Mouse (Mus musculus): ENCODE results near the gene Rnaset2b.
"Not testable (repeated sequence)": the region's sequence is repeated elsewhere in the genome, so short reads cannot be mapped to it uniquely, and the experiment has no call there.

Rnaset2b gene

GRCm38 (mm10) chr17:6986118-6986517 lies 15.7 kb downstream of the Rnaset2b start:
- not testable (repeated sequence) for DNase-seq

DNA sequence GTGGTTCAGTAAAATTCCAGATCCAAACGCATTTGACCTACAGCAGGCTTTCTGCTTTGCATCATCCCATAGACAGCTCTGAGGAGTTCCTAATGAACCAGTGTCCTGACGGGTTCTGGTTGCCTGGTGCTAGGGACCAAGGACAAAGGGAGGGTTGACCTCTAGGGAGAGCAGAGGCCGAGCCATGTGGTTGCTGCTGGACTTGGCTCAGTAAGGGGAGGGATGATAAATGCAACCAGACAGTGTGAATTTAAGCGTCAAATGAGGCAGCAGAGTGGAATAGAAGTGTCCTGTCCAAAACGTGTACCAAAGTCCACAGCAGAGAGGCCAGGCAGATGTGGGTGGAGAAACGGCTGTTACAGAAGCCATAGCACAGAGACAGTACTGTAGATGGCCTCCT lies 25.1 kb downstream of the Rnaset2b start:
- DNase-seq: not testable (repeated sequence)

- not testable (repeated sequence) for DNase-seq
Measured at GRCm38 (mm10) chr17:6996826-6997225, 26.4 kb downstream of the Rnaset2b start.

- DNase-seq: not testable (repeated sequence)
Measured at GRCm38 (mm10) chr17:6997778-6998490, 27.5 kb downstream of the Rnaset2b start.

DNA sequence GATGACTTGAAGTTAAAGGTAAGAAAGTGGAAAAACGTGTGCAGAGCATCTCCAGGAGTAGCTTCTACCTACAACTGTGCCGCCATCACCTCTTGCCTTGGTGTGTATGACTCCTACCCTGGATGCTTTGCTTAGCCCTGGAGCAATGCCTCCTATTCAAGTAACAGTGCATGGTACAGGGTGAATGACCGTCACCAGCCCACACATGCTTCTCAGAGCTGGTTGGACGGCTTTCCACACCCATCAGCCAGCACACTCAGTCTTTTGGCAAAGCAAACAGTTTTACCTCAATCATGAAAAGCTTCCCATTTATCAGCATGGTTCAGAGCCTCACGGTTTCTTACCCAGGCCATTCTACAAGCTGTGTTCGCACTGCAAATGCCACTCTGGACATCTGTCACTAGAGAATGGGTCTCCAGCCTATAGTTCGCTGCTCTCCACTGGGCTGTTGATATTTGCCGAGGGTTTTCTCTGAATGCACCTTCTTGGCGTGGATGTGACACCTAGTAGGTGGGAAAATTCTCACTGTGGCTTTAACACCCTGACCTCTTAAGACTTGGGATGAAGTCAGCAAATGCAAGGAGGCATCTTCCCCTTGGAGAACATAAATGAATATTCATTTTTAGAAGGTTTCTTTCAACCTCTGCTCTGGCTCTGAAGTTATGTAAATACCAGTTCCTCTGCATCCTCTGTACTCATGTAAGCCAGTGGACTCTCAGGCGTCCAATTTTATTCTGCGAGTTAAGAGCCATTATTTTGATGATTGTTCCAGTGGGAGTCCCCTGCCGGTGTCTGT lies 31.6 kb downstream of the Rnaset2b start:
- DNase-seq: not testable (repeated sequence)

DNA sequence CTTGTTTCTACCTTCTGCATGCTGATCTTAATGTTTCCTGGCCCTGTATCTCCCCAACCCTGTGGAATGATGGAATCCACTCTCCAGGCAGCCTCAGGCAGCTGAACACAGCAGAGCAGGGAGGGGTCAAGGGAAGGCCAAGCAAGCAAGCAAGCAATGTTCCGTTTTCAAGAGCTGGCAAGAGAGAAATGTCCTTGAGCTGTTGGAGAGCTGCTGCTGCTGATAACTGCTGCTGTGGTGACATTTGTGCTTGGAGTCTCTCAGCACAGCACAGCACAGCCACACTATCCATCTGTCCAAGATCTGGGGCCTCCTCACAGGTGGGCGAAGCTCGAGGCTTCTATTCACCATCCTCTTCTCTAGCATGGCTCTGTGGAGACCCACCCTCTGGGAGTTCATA lies 33.0 kb downstream of the Rnaset2b start:
- DNase-seq: not testable (repeated sequence)

- DNase-seq: not testable (repeated sequence)
Measured at GRCm38 (mm10) chr17:7005646-7006045, 35.2 kb downstream of the Rnaset2b start.

DNA sequence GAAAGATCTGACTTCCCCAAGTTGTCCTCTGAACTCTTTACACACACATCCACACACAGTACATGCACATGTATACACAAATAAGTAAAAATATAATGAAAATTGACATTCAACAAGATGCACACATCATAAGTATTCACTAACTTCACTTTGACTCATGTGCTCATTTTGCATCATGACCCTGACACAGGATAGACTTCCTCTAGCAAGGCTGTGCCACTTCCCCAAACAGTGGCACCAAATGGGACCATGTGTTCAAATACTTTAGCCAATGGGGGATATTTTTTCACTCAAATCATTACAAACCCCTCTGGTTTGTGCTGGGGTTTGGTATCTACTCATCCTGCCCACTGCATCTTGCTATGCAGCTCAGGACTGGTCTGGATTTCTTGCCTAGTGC lies 38.5 kb downstream of the Rnaset2b start:
- DNase-seq: not testable (repeated sequence)

DNA sequence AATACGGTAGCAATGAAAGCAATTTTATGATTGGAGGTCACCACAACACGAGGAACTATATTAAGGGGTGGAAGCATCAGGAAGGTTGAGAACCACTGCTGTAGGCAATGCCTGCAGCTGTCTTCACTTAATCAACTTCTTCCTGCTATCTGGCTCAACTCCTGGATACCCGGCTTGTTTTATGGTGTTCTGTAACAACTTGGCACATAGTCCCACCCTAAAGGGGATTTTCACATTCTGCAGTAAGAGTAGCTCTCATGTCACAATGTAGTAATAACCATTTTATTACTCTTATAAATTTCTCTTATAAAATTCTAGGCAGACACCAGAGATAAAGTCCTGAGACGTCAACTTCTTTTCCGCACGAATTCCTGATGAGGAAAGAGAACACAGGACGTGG lies 39.0 kb downstream of the Rnaset2b start:
- DNase-seq: not testable (repeated sequence)

- not testable (repeated sequence) for DNase-seq
Measured at GRCm38 (mm10) chr17:7009901-7010300, 39.5 kb downstream of the Rnaset2b start.

GRCm38 (mm10) chr17:7014190-7014589 lies 43.8 kb downstream of the Rnaset2b start:
- DNase-seq: not testable (repeated sequence)

GRCm38 (mm10) chr17:7025257-7025656 lies 54.8 kb downstream of the Rnaset2b start, which contains the start of gene Gm1604a:
Gm1604a (plus strand) TSS chr17:7025568.
- peak; percentile 7 to 23 for DNase-seq

- DNase-seq: not testable (repeated sequence)
Measured at GRCm38 (mm10) chr17:7025764-7026346, 55.4 kb downstream of the Rnaset2b start.

- DNase-seq: not testable (repeated sequence)
Measured at GRCm38 (mm10) chr17:7030204-7030603, 59.8 kb downstream of the Rnaset2b start.

DNA sequence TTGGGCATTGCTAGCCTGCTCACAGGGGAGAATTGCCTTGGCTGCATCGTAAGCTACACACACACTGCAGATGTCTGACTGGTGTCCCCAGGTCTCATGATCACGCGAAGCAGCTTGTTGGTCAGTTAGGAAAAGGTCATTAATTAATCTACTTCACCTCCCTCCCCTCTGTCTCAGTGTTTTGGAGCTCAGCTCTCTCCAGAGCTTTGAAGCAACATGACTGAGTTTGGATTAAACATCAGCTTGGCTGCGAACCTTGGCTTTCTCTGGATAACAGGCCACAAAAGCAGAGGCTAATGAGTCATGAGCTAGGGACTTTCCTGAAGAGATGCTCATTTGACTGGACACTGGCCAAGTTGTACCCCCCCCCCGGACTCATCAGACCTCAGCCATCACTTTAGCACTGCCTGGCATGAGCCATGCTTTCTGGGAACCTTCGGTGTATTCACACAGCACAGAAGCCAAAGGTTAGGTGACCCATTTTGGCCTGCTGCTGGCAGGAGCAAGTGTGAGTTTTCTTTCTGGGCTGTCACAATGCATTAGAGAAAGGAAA lies 60.3 kb downstream of the Rnaset2b start:
- DNase-seq: not testable (repeated sequence)

DNA sequence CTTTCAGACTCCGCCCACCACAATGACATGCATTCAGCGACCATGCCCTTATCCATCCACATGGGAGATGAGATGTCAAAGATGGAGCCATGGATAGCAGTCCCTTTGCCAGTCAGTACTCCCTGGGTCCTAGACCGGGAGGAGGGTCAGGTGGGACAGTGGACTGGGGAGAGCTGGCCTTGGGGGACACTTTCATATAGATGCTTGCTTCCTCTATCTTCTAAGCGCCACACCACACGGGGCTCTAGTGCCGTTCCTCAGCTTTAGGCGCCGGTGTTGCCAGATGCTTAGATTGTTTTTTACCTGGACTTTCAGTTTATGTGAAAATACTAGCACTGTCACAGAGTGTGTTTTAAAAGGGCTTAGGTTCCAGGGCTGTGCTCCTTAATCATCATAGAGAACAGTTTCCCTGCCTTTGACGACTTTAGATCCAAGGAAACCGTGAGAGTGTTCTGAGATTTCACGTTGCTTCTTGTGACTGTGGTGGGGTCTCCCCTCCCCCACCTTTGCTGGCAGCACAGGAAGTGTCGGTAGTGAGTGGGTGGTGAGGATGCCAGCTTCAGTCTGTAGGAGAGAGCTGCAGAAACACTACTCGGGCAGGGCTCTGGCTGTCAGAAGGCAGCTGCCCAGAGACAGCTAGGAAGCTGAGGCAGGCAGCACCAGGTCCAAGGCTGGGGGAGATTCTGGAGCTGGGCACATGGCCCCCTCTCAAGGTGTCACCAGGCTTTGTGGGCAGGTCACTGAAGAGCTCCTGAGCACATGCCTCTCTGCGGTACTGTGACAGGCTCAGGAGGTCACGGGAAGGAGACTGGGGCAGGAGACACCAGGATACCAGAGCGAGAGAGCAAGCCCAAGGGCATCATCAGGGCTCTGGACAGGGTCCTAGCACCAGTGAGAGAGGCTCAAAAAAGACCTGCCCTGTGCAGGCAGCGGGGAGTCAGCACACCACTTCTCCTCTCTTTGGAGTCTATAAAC lies 63.0 kb downstream of the Rnaset2b start:
- DNase-seq: not testable (repeated sequence)

All from cerebellum, postnatal 25 days (tissue).